Mouse (Mus musculus): ENCODE measurements around the gene Heg1.

DNA sequence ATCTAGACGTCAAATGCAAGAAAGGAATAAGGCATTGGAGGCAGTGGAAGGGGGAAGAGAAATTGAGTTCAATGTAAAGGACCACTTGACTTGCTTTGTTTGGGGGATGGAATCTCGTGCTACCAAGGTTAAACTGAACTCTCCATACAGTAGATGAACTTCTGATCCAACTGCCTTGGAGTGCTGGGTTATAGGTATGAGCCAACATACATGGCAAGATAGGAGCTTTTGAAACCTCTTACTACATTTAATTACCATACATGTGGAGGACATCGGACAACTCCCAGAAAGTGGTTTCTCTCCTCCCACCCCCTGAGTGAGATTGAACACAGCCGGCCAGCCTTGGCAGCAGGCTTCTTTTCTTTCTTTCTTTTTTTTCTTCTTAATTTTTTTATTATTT, 110.9 kb downstream of the Heg1 start:
- TF ChIP-seq EP300 (IDR thresholded peaks at IDR 0.05; ENCODE audit: low read depth) (no peak), CTCF (IDR thresholded peaks at IDR 0.05; ENCODE audit: low read depth) (no peak)
